Mouse (Mus musculus): ENCODE measurements at regions not wholly inside any gene's neighbourhood (a gene's known extent, or its start where the extent isn't known, plus 50 kb on each side); places are given as distances from the start of the nearest gene placed in this dataset.
A peak's percentile ranks its signal among the peaks of the same experiment; 100 is the strongest.

DNA sequence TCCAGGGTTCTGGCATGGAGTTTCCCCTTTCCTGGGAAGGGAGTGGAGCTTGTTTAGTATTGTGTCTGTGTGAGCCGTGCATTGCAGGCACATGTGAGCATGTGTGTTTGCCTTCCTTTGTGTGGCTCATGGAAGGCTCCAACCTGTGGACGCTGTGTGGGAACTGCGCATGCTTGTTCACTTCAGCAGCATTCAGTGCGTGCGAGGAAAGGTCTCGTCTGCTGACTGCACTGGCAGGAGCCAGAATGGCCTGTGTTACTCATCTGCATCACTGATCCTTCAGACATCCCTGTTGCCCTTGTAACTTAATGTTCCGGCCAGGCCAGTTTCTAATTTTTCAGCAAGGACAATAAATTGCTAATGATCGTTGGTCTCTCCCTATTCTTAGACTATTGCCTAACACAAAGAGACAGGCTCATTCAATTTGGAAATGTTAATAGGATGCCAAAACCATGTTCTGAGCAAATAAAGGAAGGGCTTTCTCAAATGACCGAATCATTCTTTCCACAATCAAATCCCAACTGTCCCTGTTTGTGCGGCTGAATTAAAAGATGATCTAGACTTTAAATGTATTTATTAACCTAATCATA is 167.9 kb upstream of the Npy start:
- Histone ChIP-seq H3K36me3 (no peaks in the 10 kb centered on the region), H3K27ac (replicated peaks) (no peak overlapping the region), H3K4me3 (no peak overlapping the region), H3K9ac (no peak overlapping the region), H3K9me3 (no peaks in the 10 kb centered on the region), H3K27me3 (no peaks in the 10 kb centered on the region), H3K4me1 (replicated peaks) (no peaks in the 10 kb centered on the region), H3K4me2 (no peak overlapping the region)
- WGBS: 76% methylated on average over 10 of the region's 10 CpGs
- no peak for ATAC-seq (ENCODE audit: low read depth)

DNA sequence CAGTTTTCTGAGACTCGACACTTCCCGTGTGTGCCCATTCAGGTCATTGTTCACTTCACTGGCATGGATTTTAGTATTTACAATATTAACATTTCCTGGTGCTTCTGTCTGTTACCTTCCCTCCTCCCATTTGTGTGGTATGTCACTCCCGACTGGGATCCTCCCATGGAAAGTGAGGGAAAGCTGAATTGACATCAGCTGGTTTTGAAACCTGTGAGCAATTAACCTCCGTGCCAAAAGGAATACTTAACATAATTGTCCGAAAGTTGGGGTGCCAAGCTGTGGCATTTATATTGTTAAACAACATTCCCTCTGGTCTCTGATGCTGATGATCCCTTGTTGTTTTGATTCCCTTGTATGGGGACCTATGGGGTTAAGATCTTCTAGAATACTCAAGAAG is 167.3 kb upstream of the Npy start:
- Histone ChIP-seq H3K9me3 (no peaks in the 10 kb centered on the region), H3K4me2 (no peak overlapping the region), H3K4me3 (no peak overlapping the region), H3K36me3 (no peaks in the 10 kb centered on the region), H3K27ac (replicated peaks) (no peak overlapping the region), H3K9ac (no peak overlapping the region), H3K27me3 (no peaks in the 10 kb centered on the region), H3K4me1 (replicated peaks) (no peaks in the 10 kb centered on the region)
- WGBS: 75% methylated on average over 5 of the region's 5 CpGs
- no peak for ATAC-seq (ENCODE audit: low read depth)

DNA sequence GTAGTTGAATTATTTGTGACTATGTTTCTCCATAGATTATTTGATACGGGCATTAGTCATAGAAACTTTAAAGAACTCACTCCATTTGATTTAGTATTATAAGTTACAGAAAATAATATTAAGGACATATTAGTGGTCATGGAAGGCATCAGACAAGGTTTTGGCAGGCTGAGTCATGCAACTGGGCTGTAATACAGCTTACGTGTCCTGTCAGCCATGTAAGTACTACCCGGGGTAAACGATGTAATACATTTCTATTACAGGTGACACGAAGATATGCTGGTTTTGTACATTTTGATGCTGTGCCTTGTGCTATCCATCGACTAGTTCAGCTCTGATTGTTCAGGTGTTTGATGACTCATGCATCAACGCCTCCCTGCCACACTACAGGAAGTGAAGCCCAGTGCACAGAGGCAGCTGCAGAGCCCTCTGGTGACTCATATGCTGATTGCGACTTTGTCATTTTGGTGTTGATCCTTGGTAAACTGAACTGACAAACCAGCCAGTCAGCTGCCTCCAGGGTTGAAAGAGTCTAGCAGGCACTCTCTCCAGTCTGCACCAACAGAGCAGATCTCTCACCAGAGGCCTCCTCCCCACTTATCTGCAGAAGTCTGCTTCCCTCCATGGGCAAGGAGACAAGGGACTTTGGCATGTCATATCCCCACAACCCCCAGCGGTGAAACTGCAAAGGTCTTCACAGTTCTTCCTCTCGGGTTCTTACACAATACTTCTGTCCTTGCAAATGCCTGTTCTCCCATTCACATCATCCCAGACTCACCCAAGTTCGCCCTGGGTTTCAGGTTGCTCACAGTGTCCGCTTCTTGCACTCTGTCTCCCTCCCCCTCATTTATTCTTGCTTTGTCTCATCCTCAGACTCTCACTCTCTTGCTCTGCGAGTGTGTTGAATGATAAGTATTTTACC is 165.9 kb upstream of the Npy start:
- H3K36me3 ChIP-seq: no peaks in the 10 kb centered on the region
- no peak overlapping the region for H3K4me2 ChIP-seq
- no peak overlapping the region for H3K4me3 ChIP-seq
- H3K27ac ChIP-seq (replicated peaks): no peak overlapping the region
- 75% methylated on average over 13 of the region's 13 CpGs for WGBS
- H3K9ac ChIP-seq: no peak overlapping the region
- H3K27me3 ChIP-seq: no peaks in the 10 kb centered on the region
- H3K4me1 ChIP-seq (replicated peaks): no peaks in the 10 kb centered on the region
- ATAC-seq (ENCODE audit: low read depth): no peak
- no peaks in the 10 kb centered on the region for H3K9me3 ChIP-seq

DNA sequence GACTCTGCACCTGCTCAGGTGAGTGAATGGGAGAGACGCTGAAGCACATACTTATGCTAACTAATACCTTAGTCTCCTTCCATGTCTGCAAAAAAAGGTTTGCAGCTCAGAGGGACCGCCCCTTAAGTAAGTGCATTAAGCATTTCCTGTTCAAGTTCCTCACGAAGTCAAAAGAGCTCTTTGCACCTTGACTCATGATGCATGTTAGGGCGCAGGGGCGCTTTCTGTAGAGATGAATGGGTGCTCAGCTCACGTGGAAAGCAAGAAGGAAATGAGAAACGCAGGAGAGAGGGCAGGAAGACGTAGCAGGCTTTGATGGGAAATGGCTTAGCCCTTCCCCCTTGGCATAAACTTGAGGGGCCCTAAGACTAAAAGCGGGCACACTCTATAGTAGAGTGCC is 164.5 kb upstream of the Npy start:
- H3K27me3 ChIP-seq: no peaks in the 10 kb centered on the region
- no peak overlapping the region for H3K27ac ChIP-seq (replicated peaks)
- no peaks in the 10 kb centered on the region for H3K36me3 ChIP-seq
- no peak for ATAC-seq (ENCODE audit: low read depth)
- H3K4me1 ChIP-seq (replicated peaks): no peaks in the 10 kb centered on the region
- no peak overlapping the region for H3K4me2 ChIP-seq
- H3K9ac ChIP-seq: no peak overlapping the region
- H3K4me3 ChIP-seq: no peak overlapping the region
- 78% methylated on average over 9 of the region's 9 CpGs for WGBS
- H3K9me3 ChIP-seq: no peaks in the 10 kb centered on the region

DNA sequence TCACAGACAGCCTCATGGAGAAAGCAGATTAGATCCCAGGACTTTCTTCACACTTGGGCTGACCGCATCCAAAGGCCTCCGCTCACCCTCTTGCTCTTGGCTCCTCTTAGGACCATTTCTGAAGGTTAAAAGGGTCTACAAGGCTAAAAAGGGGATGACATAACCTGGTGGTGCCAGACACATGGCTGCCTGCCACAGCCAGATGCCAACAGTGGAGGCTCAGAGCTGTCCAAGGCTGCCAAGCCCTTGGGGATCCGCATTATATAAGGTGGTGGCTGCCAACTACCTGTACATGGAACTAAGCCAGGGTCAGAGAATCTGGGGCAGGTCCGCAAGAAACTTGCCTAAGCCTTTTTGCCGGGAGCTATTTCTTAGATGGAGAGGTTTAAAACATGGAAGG is 151.5 kb upstream of the Npy start:
- H3K9ac ChIP-seq: no peak overlapping the region
- no peaks in the 10 kb centered on the region for H3K9me3 ChIP-seq
- H3K4me1 ChIP-seq (replicated peaks): no peaks in the 10 kb centered on the region
- WGBS: 93% methylated on average over 5 of the region's 5 CpGs
- no peak for ATAC-seq (ENCODE audit: low read depth)
- H3K4me2 ChIP-seq: no peak overlapping the region
- H3K27me3 ChIP-seq: no peaks in the 10 kb centered on the region
- H3K4me3 ChIP-seq: no peak overlapping the region
- H3K36me3 ChIP-seq: no peaks in the 10 kb centered on the region
- no peak overlapping the region for H3K27ac ChIP-seq (replicated peaks)

DNA sequence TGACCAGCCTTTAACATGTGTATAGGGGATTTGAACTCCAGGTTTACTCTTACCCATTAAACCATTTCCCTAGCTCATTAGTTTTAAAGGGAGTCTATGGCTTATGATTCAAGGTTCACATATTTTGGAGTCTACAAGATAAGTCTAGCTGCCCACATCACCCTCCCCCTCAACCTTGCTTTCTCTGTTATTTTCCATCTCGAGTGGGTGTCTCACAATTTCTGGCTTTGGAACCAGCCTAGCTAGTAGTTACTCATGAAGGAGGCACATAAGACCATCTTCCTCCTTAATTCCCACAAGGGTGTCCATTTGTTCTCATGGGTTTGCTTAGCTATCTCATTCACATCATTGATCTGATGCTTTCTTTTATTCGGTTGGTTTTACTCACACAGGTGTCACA is 150.6 kb upstream of the Npy start:
- 81% methylated on average over 2 of the region's 2 CpGs for WGBS

DNA sequence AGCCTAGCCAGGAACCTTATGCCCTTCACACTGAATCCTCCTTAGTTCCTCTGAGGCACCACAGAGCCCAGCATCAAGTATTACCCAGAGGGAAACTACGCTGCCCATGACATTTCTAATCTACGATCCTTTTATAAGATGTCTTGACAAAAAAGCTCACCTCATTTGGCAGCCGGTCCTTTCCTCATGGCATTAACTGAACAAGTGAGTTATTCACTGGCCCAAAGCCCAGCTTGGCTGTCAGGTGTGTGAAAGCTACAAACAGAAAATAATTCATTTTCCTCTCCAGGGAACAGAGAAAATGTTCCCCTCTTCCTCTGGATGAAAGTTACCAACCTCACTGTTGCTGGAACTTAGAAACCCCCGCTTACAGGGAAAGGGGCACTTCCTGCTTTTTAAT is 135.7 kb upstream of the Npy start:
- Histone ChIP-seq H3K4me2 (no peak overlapping the region), H3K9ac (no peak overlapping the region), H3K4me1 (replicated peaks) (no peaks in the 10 kb centered on the region), H3K9me3 (no peaks in the 10 kb centered on the region), H3K4me3 (no peak overlapping the region), H3K27ac (replicated peaks) (no peak overlapping the region), H3K27me3 (no peaks in the 10 kb centered on the region), H3K36me3 (no peaks in the 10 kb centered on the region)
- 59% methylated on average over 4 of the region's 4 CpGs for WGBS
- no peak for ATAC-seq (ENCODE audit: low read depth)

More for the DNA sequence above, 150.6 kb upstream of the Npy start:
- H3K27me3 ChIP-seq: no peaks in the 10 kb centered on the region
- H3K27ac ChIP-seq (replicated peaks): no peak overlapping the region
- no peaks in the 10 kb centered on the region for H3K9me3 ChIP-seq
- H3K4me1 ChIP-seq (replicated peaks): no peaks in the 10 kb centered on the region
- no peak overlapping the region for H3K9ac ChIP-seq
- no peak for ATAC-seq (ENCODE audit: low read depth)
- H3K36me3 ChIP-seq: no peaks in the 10 kb centered on the region
- no peak overlapping the region for H3K4me3 ChIP-seq
- no peak overlapping the region for H3K4me2 ChIP-seq

DNA sequence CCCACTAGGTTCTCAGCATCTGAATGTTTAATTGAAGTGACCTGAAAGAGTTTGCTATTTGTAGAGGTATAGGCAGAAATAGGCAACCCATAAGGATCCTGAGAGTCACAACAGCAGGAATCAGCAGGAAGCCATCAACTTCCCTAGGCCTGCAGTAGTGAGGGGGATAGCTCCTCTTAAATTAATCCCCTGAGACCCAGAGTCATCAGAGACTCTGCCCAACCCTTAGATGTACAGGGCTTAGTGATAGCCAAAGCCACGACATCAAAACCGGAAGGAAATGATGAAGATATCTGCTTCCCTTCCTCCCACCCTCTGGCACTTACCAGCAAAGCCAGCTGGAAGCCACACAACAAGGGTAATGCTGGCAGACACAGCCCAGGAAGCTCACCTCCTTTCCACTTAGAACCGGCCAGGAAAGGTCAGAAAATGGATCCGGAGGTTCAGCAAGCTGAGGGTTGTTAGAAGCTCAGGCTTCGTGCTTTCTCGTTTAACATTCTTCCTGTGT is 130.4 kb upstream of the Npy start:
- Histone ChIP-seq H3K9me3 (no peaks in the 10 kb centered on the region), H3K9ac (no peak overlapping the region), H3K4me3 (no peak overlapping the region), H3K27me3 (no peaks in the 10 kb centered on the region), H3K4me1 (replicated peaks) (peaks cover 12% of the 10 kb centered on the region; the same call in 1 of the 2 replicates), H3K36me3 (no peaks in the 10 kb centered on the region), H3K27ac (replicated peaks) (0 out of 2 replicates have a peak overlapping the region, but pooled peaks have one; percentile 34), H3K4me2 (no peak overlapping the region)
- WGBS: 55% methylated on average over 6 of the region's 6 CpGs
- no peak for ATAC-seq (ENCODE audit: low read depth)

DNA sequence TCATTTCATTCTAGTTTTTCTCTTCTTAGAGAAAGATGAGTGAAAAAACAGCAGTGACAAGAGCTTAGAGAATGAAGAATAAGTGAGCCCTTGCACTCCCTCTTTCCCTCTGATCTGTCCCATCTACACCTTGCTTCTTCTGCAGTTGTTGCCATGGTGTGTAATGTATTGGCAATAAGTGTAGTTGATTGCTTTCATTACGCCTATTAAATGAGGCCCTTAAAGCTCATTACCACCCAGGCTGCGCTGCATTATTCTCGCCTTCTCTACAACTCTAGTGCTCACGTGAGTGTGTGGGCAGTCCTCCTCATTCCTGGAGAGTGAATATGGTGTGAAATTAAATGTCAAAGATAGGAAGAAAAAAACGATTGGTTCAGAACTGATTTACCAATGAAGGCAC is 127.7 kb upstream of the Npy start:
- Histone ChIP-seq H3K4me2 (no peak overlapping the region), H3K9ac (no peak overlapping the region), H3K4me3 (no peak overlapping the region), H3K27me3 (no peaks in the 10 kb centered on the region), H3K9me3 (no peaks in the 10 kb centered on the region), H3K27ac (replicated peaks) (no peak overlapping the region), H3K36me3 (no peaks in the 10 kb centered on the region), H3K4me1 (replicated peaks) (peaks cover 12% of the 10 kb centered on the region; the same call in 1 of the 2 replicates)
- peak; percentile 63 for ATAC-seq (ENCODE audit: low read depth)
- 35% methylated on average over 5 of the region's 5 CpGs for WGBS

DNA sequence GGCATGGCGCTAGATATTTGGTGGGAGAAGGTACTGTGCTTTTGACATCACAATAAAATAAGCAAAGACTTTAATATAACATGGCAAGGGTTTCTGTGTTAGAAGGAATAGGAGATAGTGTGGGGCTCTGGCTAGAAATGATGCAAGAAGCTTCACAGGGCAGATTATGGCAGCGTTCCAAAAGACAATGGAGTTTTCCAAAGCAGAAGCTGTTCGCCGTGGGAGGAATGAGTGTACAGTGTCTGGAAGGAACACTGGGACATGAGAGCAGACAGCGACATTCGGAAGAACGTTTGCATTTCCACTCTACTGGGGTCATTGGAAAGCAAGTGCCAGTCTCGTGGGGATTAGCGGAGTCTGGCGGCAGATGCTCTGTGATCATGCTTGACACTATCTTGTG is 125.5 kb upstream of the Npy start:
- H3K36me3 ChIP-seq: no peaks in the 10 kb centered on the region
- H3K4me1 ChIP-seq (replicated peaks): peaks cover 12% of the 10 kb centered on the region; the same call in 1 of the 2 replicates
- H3K4me2 ChIP-seq: no peak overlapping the region
- ATAC-seq (ENCODE audit: low read depth): no peak
- no peak overlapping the region for H3K4me3 ChIP-seq
- no peak overlapping the region for H3K9ac ChIP-seq
- 83% methylated on average over 10 of the region's 10 CpGs for WGBS
- no peaks in the 10 kb centered on the region for H3K27me3 ChIP-seq
- H3K27ac ChIP-seq (replicated peaks): no peak overlapping the region
- no peaks in the 10 kb centered on the region for H3K9me3 ChIP-seq

DNA sequence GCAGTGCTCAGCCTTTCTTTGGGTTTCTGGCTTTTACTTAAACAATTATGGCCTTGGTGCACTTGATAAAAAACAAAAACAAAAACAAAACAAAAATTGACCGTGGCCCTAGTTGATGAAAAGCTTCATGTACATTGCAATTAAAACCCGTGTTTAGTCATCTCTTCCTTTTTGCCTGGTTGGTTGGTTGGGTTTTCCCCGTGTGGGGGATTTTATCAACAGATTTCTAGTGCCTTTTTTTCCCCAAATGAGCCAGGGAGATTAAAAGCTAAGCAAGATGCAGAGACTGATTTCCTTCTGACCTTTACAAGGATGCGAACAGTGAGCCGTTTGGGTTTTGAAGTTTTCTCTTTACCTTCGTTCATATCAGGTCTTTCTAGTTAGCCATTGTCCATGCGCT is 121.1 kb upstream of the Npy start:
- no peaks in the 10 kb centered on the region for H3K9me3 ChIP-seq
- H3K27ac ChIP-seq (replicated peaks): no peak overlapping the region
- ATAC-seq (ENCODE audit: low read depth): no peak
- H3K4me2 ChIP-seq: no peak overlapping the region
- no peaks in the 10 kb centered on the region for H3K4me1 ChIP-seq (replicated peaks)
- no peaks in the 10 kb centered on the region for H3K36me3 ChIP-seq
- no peak overlapping the region for H3K9ac ChIP-seq
- WGBS: 96% methylated on average over 7 of the region's 7 CpGs
- no peaks in the 10 kb centered on the region for H3K27me3 ChIP-seq
- no peak overlapping the region for H3K4me3 ChIP-seq

DNA sequence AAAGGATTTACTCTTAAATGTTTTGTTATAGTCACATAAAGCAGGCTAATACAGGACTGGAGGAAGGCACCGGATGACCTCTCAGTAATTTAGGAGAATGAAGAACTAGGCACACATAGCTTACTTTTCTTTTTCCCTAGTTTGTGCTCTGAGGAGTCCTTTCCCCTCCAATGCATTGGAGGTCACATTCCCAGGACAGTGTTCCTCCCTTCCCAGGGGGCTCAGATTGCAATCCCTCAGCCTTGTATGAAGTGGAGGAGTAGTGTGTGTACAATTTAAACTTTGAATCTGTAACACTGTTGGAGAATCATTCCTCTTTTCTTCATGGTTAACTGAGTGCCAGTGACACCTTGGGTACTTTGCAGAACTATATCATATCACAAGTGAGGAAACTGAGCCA is 109.5 kb upstream of the Npy start:
- Histone ChIP-seq H3K4me1 (replicated peaks) (peaks cover 14% of the 10 kb centered on the region), H3K27me3 (no peaks in the 10 kb centered on the region), H3K27ac (replicated peaks) (no peak overlapping the region), H3K4me2 (no peak overlapping the region), H3K9me3 (no peaks in the 10 kb centered on the region), H3K4me3 (no peak overlapping the region), H3K9ac (no peak overlapping the region), H3K36me3 (no peaks in the 10 kb centered on the region)
- 92% methylated on average over 1 of the region's 1 CpGs for WGBS
- ATAC-seq (ENCODE audit: low read depth): no peak

All from neural tube, embryonic 13.5 days (tissue).